Mouse (Mus musculus): ENCODE data around the gene Gpsm3. TPM values are rescaled to one million over a fixed set of nuclear protein-coding genes. Genes with fewer than 3 reads are reported as not detected.

Gene Gpsm3
- polyA plus RNA-seq, 1 experiment = 4.2 TPM

- H3K27me3 ChIP-seq (ENCODE audit: control insufficient read depth, insufficient read depth, low read length, poor library complexity, severe bottlenecking) = no peaks in the 10 kb centered on the region
- no peaks in the 10 kb centered on the region for H3K36me3 ChIP-seq (ENCODE audit: control insufficient read depth, insufficient read depth, low read length, poor library complexity, severe bottlenecking)
- no peak overlapping the region for H3K27ac ChIP-seq (ENCODE audit: insufficient read depth, low read length)
- H3K9me3 ChIP-seq (replicated peaks; ENCODE audit: control insufficient read depth, insufficient read depth, low read length, poor library complexity, severe bottlenecking) = no peaks in the 10 kb centered on the region
- TF ChIP-seq CTCF (IDR thresholded peaks at IDR 0.05; ENCODE audit: low read depth, low read length) = no peak
- no peak for TF ChIP-seq POLR2A (IDR thresholded peaks at IDR 0.05; ENCODE audit: insufficient read depth, low read length)
- no peak for TF ChIP-seq EP300 (IDR thresholded peaks at IDR 0.05; ENCODE audit: insufficient read depth, low read depth, low read length)
- H3K4me3 ChIP-seq (ENCODE audit: low read depth, low read length) = no peak overlapping the region
- no peaks in the 10 kb centered on the region for H3K4me1 ChIP-seq (ENCODE audit: control insufficient read depth, insufficient read depth, low read length)
- H3K9ac ChIP-seq (ENCODE audit: low read depth, poor library complexity, severe bottlenecking) = no peak overlapping the region
These were observed 7.1 kb upstream of the Gpsm3 start for GRCm38 (mm10) chr17:34582528-34582927.

DNA sequence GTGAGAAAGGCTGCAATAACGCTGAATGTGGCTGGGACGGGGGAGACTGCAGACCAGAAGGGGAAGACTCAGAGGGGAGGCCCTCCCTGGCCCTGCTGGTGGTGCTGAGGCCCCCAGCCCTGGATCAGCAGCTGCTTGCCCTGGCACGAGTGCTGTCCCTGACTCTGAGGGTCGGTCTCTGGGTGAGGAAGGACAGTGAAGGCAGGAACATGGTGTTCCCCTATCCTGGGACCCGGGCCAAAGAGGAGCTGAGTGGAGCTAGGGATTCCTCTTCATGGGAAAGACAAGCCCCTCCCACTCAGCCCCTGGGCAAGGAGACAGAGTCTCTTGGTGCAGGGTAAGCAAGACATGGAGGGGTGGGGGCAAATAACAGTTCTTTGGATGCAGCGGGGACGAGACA lies 6.2 kb upstream of the Gpsm3 start:
- Histone ChIP-seq H3K27ac (ENCODE audit: insufficient read depth, low read length) (no peak overlapping the region), H3K9ac (ENCODE audit: low read depth, poor library complexity, severe bottlenecking) (no peak overlapping the region), H3K4me3 (ENCODE audit: low read depth, low read length) (no peak overlapping the region), H3K9me3 (replicated peaks; ENCODE audit: control insufficient read depth, insufficient read depth, low read length, poor library complexity, severe bottlenecking) (no peaks in the 10 kb centered on the region), H3K4me1 (ENCODE audit: control insufficient read depth, insufficient read depth, low read length) (peaks cover 2% of the 10 kb centered on the region), H3K27me3 (ENCODE audit: control insufficient read depth, insufficient read depth, low read length, poor library complexity, severe bottlenecking) (no peaks in the 10 kb centered on the region), H3K36me3 (ENCODE audit: control insufficient read depth, insufficient read depth, low read length, poor library complexity, severe bottlenecking) (no peaks in the 10 kb centered on the region)
- no peak for TF ChIP-seq EP300 (IDR thresholded peaks at IDR 0.05; ENCODE audit: insufficient read depth, low read depth, low read length)
- no peak for TF ChIP-seq POLR2A (IDR thresholded peaks at IDR 0.05; ENCODE audit: insufficient read depth, low read length)
- no peak for TF ChIP-seq CTCF (IDR thresholded peaks at IDR 0.05; ENCODE audit: low read depth, low read length)

- H3K4me3 ChIP-seq (ENCODE audit: low read depth, low read length) = no peak overlapping the region
- H3K4me1 ChIP-seq (ENCODE audit: control insufficient read depth, insufficient read depth, low read length) = peaks cover 4% of the 10 kb centered on the region
- H3K36me3 ChIP-seq (ENCODE audit: control insufficient read depth, insufficient read depth, low read length, poor library complexity, severe bottlenecking) = no peaks in the 10 kb centered on the region
- TF ChIP-seq POLR2A (IDR thresholded peaks at IDR 0.05; ENCODE audit: insufficient read depth, low read length) (no peak), EP300 (IDR thresholded peaks at IDR 0.05; ENCODE audit: insufficient read depth, low read depth, low read length) (no peak), CTCF (IDR thresholded peaks at IDR 0.05; ENCODE audit: low read depth, low read length) (no peak)
- no peaks in the 10 kb centered on the region for H3K9me3 ChIP-seq (replicated peaks; ENCODE audit: control insufficient read depth, insufficient read depth, low read length, poor library complexity, severe bottlenecking)
- H3K27me3 ChIP-seq (ENCODE audit: control insufficient read depth, insufficient read depth, low read length, poor library complexity, severe bottlenecking) = no peaks in the 10 kb centered on the region
- no peak overlapping the region for H3K9ac ChIP-seq (ENCODE audit: low read depth, poor library complexity, severe bottlenecking)
- H3K27ac ChIP-seq (ENCODE audit: insufficient read depth, low read length) = no peak overlapping the region
These were observed 5.8 kb upstream of the Gpsm3 start for GRCm38 (mm10) chr17:34583819-34584218.

- Histone ChIP-seq H3K4me1 (ENCODE audit: control insufficient read depth, insufficient read depth, low read length) (peaks cover 6% of the 10 kb centered on the region), H3K4me3 (ENCODE audit: low read depth, low read length) (no peak overlapping the region), H3K27ac (ENCODE audit: insufficient read depth, low read length) (no peak overlapping the region)
These were observed 4.5 kb upstream of the Gpsm3 start for GRCm38 (mm10) chr17:34585121-34585520.

GRCm38 (mm10) chr17:34585877-34586771 lies 3.5 kb upstream of the Gpsm3 start:
- H3K27me3 ChIP-seq (ENCODE audit: control insufficient read depth, insufficient read depth, low read length, poor library complexity, severe bottlenecking) = no peaks in the 10 kb centered on the region
- peak overlapping the region; percentile 71 for H3K4me3 ChIP-seq (ENCODE audit: low read depth, low read length)
- H3K9me3 ChIP-seq (replicated peaks; ENCODE audit: control insufficient read depth, insufficient read depth, low read length, poor library complexity, severe bottlenecking) = no peaks in the 10 kb centered on the region
- H3K36me3 ChIP-seq (ENCODE audit: control insufficient read depth, insufficient read depth, low read length, poor library complexity, severe bottlenecking) = no peaks in the 10 kb centered on the region
- peaks cover 11% of the 10 kb centered on the region for H3K4me1 ChIP-seq (ENCODE audit: control insufficient read depth, insufficient read depth, low read length)
- peak overlapping the region; percentile 80 for H3K9ac ChIP-seq (ENCODE audit: low read depth, poor library complexity, severe bottlenecking)
- H3K27ac ChIP-seq (ENCODE audit: insufficient read depth, low read length) = peak overlapping the region; percentile 68
- TF ChIP-seq POLR2A (IDR thresholded peaks at IDR 0.05; ENCODE audit: insufficient read depth, low read length) (no peak), EP300 (IDR thresholded peaks at IDR 0.05; ENCODE audit: insufficient read depth, low read depth, low read length) (no peak), CTCF (IDR thresholded peaks at IDR 0.05; ENCODE audit: low read depth, low read length) (no peak)

More at GRCm38 (mm10) chr17:34585121-34585520, 4.5 kb upstream of the Gpsm3 start:
- TF ChIP-seq EP300 (IDR thresholded peaks at IDR 0.05; ENCODE audit: insufficient read depth, low read depth, low read length) (no peak), POLR2A (IDR thresholded peaks at IDR 0.05; ENCODE audit: insufficient read depth, low read length) (no peak), CTCF (IDR thresholded peaks at IDR 0.05; ENCODE audit: low read depth, low read length) (no peak)
- Histone ChIP-seq H3K9me3 (replicated peaks; ENCODE audit: control insufficient read depth, insufficient read depth, low read length, poor library complexity, severe bottlenecking) (no peaks in the 10 kb centered on the region), H3K36me3 (ENCODE audit: control insufficient read depth, insufficient read depth, low read length, poor library complexity, severe bottlenecking) (no peaks in the 10 kb centered on the region), H3K27me3 (ENCODE audit: control insufficient read depth, insufficient read depth, low read length, poor library complexity, severe bottlenecking) (no peaks in the 10 kb centered on the region), H3K9ac (ENCODE audit: low read depth, poor library complexity, severe bottlenecking) (no peak overlapping the region)

GRCm38 (mm10) chr17:34586796-34587422 lies 2.7 kb upstream of the Gpsm3 start:
- peak; percentile 33 for TF ChIP-seq POLR2A (IDR thresholded peaks at IDR 0.05; ENCODE audit: insufficient read depth, low read length)
- TF ChIP-seq CTCF (IDR thresholded peaks at IDR 0.05; ENCODE audit: low read depth, low read length) = no peak
- TF ChIP-seq EP300 (IDR thresholded peaks at IDR 0.05; ENCODE audit: insufficient read depth, low read depth, low read length) = no peak
- Histone ChIP-seq H3K4me1 (ENCODE audit: control insufficient read depth, insufficient read depth, low read length) (peaks cover 11% of the 10 kb centered on the region), H3K9me3 (replicated peaks; ENCODE audit: control insufficient read depth, insufficient read depth, low read length, poor library complexity, severe bottlenecking) (no peaks in the 10 kb centered on the region), H3K4me3 (ENCODE audit: low read depth, low read length) (peak overlapping the region; percentile 71), H3K9ac (ENCODE audit: low read depth, poor library complexity, severe bottlenecking) (peak overlapping the region; percentile 80), H3K36me3 (ENCODE audit: control insufficient read depth, insufficient read depth, low read length, poor library complexity, severe bottlenecking) (no peaks in the 10 kb centered on the region), H3K27ac (ENCODE audit: insufficient read depth, low read length) (peak overlapping the region; percentile 68), H3K27me3 (ENCODE audit: control insufficient read depth, insufficient read depth, low read length, poor library complexity, severe bottlenecking) (no peaks in the 10 kb centered on the region)

Measured in ES-Bruce4 (cell line).